Mouse (Mus musculus) megakaryocyte, embryonic 14.5 days (primary cell): ENCODE data around the gene Prss46.

Experiments
- FLI1 ChIP-seq: IDR thresholded peaks from 2 replicates; pipeline ENCODE4 v1.6.1; 2012; ENCODE audit warnings: low read length, inconsistent platforms, mixed read lengths
- GATA1 ChIP-seq: IDR thresholded peaks from 3 replicates; pipeline ENCODE4 v1.6.1; 2012; ENCODE audit warnings: mixed read lengths, low read length, inconsistent platforms, borderline replicate concordance

DNA sequence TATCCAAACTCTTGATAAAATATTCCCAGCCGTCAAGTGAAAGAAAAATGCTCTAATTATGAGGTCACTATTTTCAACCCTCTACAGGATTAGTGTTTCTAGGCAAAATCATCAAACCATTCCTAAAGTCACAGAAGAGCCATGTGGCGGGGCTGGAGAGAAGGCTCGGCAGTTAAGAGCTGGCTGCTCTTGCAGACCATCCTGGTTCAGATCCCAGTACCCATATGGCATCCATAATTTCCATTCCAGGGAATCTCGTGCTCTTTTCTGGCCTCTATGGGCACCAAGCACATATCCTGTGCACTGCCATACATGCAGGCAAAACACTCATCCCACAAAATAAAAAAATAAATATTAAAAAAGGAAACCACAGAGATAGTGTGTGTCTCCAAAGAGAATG, 18.9 kb upstream of the Prss46 start:
- no peak for TF ChIP-seq GATA1
- no peak for TF ChIP-seq FLI1
